Mouse (Mus musculus): ENCODE results near the gene Vgf. TPM values are rescaled to one million over a fixed set of nuclear protein-coding genes. Genes with fewer than 3 reads are reported as not detected.
A peak's percentile ranks its signal among the peaks of the same experiment; 100 is the strongest.

Vgf gene
- polyA plus RNA-seq, 1 experiment from 2014 or later = 0.32 TPM

DNA sequence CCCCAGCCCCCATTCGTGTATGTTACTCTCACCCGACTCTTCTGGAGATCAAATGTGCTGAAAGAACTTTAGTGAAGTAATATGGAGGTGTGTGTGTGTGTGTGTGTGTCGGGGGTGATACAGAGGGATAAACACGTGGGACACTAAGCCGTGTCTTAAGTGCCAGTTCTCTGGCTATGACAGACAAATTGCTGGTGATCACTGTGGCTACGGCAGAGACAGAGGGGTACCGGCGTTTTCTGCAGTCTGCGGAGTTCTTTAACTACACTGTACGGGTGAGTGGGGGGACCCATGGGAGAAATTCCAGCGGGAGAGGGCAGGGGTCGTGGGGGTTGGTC lies 38.3 kb upstream of the Vgf start, which contains the start of gene Znhit1:
Znhit1 (minus strand) TSS at position 88 of the 338 bp plus-strand sequence.
- Histone ChIP-seq H3K9me3 (ENCODE audit: control insufficient read depth, low read length) (no peaks in the 10 kb centered on the region), H3K4me3 (ENCODE audit: low read depth, low read length) (peak within 1 kb of the TSS; percentile 88), H3K4me2 (ENCODE audit: low read depth, low read length, severe bottlenecking) (peak within 1 kb of the TSS; percentile 92), H3K27ac (ENCODE audit: low read depth, low read length) (peak within 1 kb of the TSS; percentile 93), H3K27me3 (ENCODE audit: control insufficient read depth, insufficient read depth, low read length) (no peaks in the 10 kb centered on the region), H3K36me3 (ENCODE audit: control insufficient read depth, insufficient read depth, low read length) (peaks cover 11% of the 10 kb centered on the region; the same call in 1 of the 2 replicates), H3K9ac (ENCODE audit: low read length) (peak within 1 kb of the TSS; percentile 98), H3K4me1 (replicated peaks; ENCODE audit: control insufficient read depth, insufficient read depth, low read length) (peaks cover 2% of the 10 kb centered on the region; the same call in 1 of the 2 replicates)
- no peak for ATAC-seq (replicated peaks; ENCODE audit: low FRiP score)
- 15% methylated on average over 12 of the region's 12 CpGs for WGBS
- no peak for DNase-seq (ENCODE audit: low spot score)

DNA sequence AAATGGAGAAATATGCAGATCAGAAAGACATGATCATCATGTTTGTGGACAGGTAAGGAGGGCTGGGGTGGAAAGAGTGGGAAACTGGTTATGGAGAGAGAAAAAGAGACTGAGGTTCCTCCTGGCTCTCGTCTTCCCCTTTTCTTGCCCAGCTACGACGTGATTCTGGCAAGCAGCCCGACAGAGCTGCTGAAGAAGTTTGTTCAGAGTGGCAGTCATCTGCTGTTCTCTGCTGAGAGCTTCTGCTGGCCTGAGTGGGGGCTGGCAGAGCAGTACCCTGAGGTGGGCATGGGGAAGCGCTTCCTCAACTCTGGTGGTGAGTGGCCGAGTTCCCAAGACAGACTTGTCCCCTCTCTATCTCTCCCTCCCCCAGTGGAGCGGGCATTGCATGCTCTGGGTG lies 37.8 kb upstream of the Vgf start:
- peak overlapping the region; percentile 88 for H3K4me3 ChIP-seq (ENCODE audit: low read depth, low read length)

DNA sequence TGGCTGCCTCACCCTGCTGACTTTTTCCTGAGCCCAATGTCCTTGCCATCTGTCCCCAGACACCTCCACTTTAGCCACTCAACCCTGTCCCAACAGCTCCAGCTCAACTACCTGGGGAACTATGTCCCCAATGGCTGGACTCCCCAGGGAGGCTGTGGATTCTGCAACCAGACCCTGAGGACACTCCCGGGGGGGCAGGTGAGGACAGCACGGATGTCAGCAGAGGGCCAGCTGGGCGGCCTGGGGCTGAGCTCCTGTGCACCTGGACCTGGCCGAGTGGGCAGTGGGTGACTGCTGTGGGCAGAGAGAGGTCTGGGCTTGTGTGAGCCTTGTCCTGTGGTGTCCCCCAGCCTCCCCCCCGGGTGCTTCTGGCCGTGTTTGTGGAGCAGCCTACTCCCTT lies 36.4 kb upstream of the Vgf start:
- peaks cover 19% of the 10 kb centered on the region; the same call in 1 of the 2 replicates for H3K36me3 ChIP-seq (ENCODE audit: control insufficient read depth, insufficient read depth, low read length)
- WGBS = 88% methylated on average over 6 of the region's 6 CpGs
- H3K9me3 ChIP-seq (ENCODE audit: control insufficient read depth, low read length) = no peaks in the 10 kb centered on the region
- no peak overlapping the region for H3K27ac ChIP-seq (ENCODE audit: low read depth, low read length)
- H3K4me2 ChIP-seq (ENCODE audit: low read depth, low read length, severe bottlenecking) = no peak overlapping the region
- ATAC-seq (replicated peaks; ENCODE audit: low FRiP score) (no peak), DNase-seq (ENCODE audit: low spot score) (no peak)
- no peaks in the 10 kb centered on the region for H3K27me3 ChIP-seq (ENCODE audit: control insufficient read depth, insufficient read depth, low read length)
- no peak overlapping the region for H3K9ac ChIP-seq (ENCODE audit: low read length)
- H3K4me1 ChIP-seq (replicated peaks; ENCODE audit: control insufficient read depth, insufficient read depth, low read length) = peaks cover 2% of the 10 kb centered on the region; the same call in 1 of the 2 replicates
- no peak overlapping the region for H3K4me3 ChIP-seq (ENCODE audit: low read depth, low read length)

More for the DNA sequence above, 37.8 kb upstream of the Vgf start:
- Histone ChIP-seq H3K4me2 (ENCODE audit: low read depth, low read length, severe bottlenecking) (peak overlapping the region; percentile 92), H3K27me3 (ENCODE audit: control insufficient read depth, insufficient read depth, low read length) (no peaks in the 10 kb centered on the region), H3K27ac (ENCODE audit: low read depth, low read length) (no peak overlapping the region), H3K9me3 (ENCODE audit: control insufficient read depth, low read length) (no peaks in the 10 kb centered on the region), H3K36me3 (ENCODE audit: control insufficient read depth, insufficient read depth, low read length) (peaks cover 11% of the 10 kb centered on the region; the same call in 1 of the 2 replicates), H3K9ac (ENCODE audit: low read length) (peak overlapping the region; percentile 98; the same call in 1 of the 2 replicates), H3K4me1 (replicated peaks; ENCODE audit: control insufficient read depth, insufficient read depth, low read length) (peaks cover 2% of the 10 kb centered on the region; the same call in 1 of the 2 replicates)
- WGBS = 86% methylated on average over 7 of the region's 7 CpGs
- ATAC-seq (replicated peaks; ENCODE audit: low FRiP score) = no peak
- no peak for DNase-seq (ENCODE audit: low spot score)

DNA sequence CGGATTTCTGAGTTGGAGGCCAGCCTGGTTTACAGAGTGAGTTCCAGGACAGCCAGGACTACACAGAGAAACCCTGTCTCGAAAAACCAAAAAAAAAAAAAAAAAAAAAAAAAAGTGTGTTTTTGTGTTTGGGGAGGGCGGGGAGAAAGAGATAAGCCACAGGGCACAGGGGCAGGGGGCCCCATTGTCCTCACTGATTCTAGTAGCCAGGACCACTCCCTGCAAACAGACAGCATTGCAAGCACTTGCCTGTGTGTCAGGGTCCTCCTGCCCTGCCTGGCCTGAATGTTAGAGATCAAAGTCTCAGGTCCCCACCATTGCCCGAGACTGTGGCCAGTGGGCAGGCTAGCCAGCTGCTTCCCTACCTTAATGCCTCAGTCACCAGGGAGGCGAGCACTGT lies 26.7 kb upstream of the Vgf start:
- ATAC-seq (replicated peaks; ENCODE audit: low FRiP score) = no peak
- DNase-seq (ENCODE audit: low spot score) = no peak
- no peak overlapping the region for H3K9ac ChIP-seq (ENCODE audit: low read length)
- no peaks in the 10 kb centered on the region for H3K4me1 ChIP-seq (replicated peaks; ENCODE audit: control insufficient read depth, insufficient read depth, low read length)
- WGBS = 73% methylated on average over 4 of the region's 5 CpGs
- H3K27me3 ChIP-seq (ENCODE audit: control insufficient read depth, insufficient read depth, low read length) = no peaks in the 10 kb centered on the region
- no peak overlapping the region for H3K4me2 ChIP-seq (ENCODE audit: low read depth, low read length, severe bottlenecking)
- H3K9me3 ChIP-seq (ENCODE audit: control insufficient read depth, low read length) = no peaks in the 10 kb centered on the region
- H3K36me3 ChIP-seq (ENCODE audit: control insufficient read depth, insufficient read depth, low read length) = no peaks in the 10 kb centered on the region; the same call in 1 of the 2 replicates
- H3K4me3 ChIP-seq (ENCODE audit: low read depth, low read length) = no peak overlapping the region
- no peak overlapping the region for H3K27ac ChIP-seq (ENCODE audit: low read depth, low read length)

DNA sequence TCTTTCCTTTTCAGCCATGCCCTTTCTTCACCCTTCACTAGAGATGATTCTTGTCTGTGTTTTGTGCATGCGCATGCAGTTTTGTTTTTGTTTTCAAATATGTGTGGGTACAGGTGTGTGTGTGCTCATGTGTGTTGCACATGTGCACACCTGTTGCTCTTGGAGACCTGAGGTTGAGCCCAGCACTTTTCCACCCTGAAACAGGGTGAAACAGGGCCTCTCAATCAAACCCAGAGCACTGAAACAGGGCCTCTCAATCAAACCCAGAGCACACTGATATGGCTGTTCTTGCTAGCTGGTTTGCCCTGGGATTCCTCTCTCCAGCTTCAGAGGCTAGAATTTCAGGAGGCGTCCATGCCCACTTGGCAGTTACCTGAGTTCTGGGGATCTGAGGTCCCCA lies 25.6 kb upstream of the Vgf start:
- Histone ChIP-seq H3K4me1 (replicated peaks; ENCODE audit: control insufficient read depth, insufficient read depth, low read length) (no peaks in the 10 kb centered on the region), H3K36me3 (ENCODE audit: control insufficient read depth, insufficient read depth, low read length) (no peaks in the 10 kb centered on the region; the same call in 1 of the 2 replicates), H3K9ac (ENCODE audit: low read length) (no peak overlapping the region), H3K4me3 (ENCODE audit: low read depth, low read length) (no peak overlapping the region), H3K27ac (ENCODE audit: low read depth, low read length) (no peak overlapping the region), H3K27me3 (ENCODE audit: control insufficient read depth, insufficient read depth, low read length) (no peaks in the 10 kb centered on the region), H3K9me3 (ENCODE audit: control insufficient read depth, low read length) (no peaks in the 10 kb centered on the region), H3K4me2 (ENCODE audit: low read depth, low read length, severe bottlenecking) (no peak overlapping the region)
- DNase-seq (ENCODE audit: low spot score) = no peak
- no peak for ATAC-seq (replicated peaks; ENCODE audit: low FRiP score)
- WGBS = 81% methylated on average over 2 of the region's 2 CpGs

DNA sequence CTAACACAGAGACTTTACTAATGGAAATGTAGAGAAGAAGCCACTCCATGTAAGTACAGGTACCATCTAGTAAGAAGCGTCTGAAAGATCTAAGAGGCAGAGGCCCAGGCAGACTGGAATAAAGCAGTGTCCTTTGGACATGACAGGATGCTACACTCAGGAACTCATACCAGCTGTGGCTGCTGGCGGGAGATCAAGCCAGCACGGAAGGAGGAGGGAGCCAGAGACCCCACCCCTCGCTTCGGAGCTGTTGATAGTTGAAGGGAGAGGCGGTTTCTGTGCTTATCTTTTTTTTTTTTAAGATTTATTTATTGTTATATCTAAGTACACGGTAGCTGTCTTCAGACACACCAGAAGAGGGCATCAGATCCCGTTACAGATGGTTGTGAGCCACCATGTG lies 18.9 kb upstream of the Vgf start:
- no peak overlapping the region for H3K9ac ChIP-seq (ENCODE audit: low read length)
- H3K27me3 ChIP-seq (ENCODE audit: control insufficient read depth, insufficient read depth, low read length) = no peaks in the 10 kb centered on the region
- no peak overlapping the region for H3K4me2 ChIP-seq (ENCODE audit: low read depth, low read length, severe bottlenecking)
- DNase-seq (ENCODE audit: low spot score) (no peak), ATAC-seq (replicated peaks; ENCODE audit: low FRiP score) (no peak)
- H3K27ac ChIP-seq (ENCODE audit: low read depth, low read length) = no peak overlapping the region
- H3K36me3 ChIP-seq (ENCODE audit: control insufficient read depth, insufficient read depth, low read length) = no peaks in the 10 kb centered on the region
- WGBS = 66% methylated on average over 8 of the region's 8 CpGs
- H3K4me3 ChIP-seq (ENCODE audit: low read depth, low read length) = no peak overlapping the region
- no peaks in the 10 kb centered on the region for H3K9me3 ChIP-seq (ENCODE audit: control insufficient read depth, low read length)
- H3K4me1 ChIP-seq (replicated peaks; ENCODE audit: control insufficient read depth, insufficient read depth, low read length) = no peaks in the 10 kb centered on the region

DNA sequence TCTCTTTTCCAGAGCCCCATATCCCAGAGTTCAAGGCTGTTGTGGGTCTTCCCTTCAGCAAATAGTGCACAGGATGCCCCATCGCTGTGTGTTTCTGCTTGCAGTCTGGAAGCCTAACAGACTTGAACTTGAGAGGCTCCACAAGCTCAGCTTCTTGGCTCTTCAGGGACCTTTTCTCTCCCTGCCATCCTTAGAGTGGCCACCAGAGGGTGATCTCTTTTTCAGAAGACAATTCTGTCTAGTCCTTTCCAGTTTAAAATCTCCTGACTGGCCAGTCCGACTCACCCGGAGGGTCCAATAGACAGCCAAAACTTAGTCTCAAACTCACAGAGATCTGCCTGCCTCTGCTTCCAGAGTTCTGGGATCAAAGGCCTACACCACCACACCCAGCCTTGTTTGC lies 16.2 kb upstream of the Vgf start:
- Histone ChIP-seq H3K4me3 (ENCODE audit: low read depth, low read length) (no peak overlapping the region), H3K4me1 (replicated peaks; ENCODE audit: control insufficient read depth, insufficient read depth, low read length) (no peaks in the 10 kb centered on the region), H3K9ac (ENCODE audit: low read length) (no peak overlapping the region), H3K27me3 (ENCODE audit: control insufficient read depth, insufficient read depth, low read length) (no peaks in the 10 kb centered on the region), H3K9me3 (ENCODE audit: control insufficient read depth, low read length) (no peaks in the 10 kb centered on the region), H3K27ac (ENCODE audit: low read depth, low read length) (no peak overlapping the region), H3K36me3 (ENCODE audit: control insufficient read depth, insufficient read depth, low read length) (no peaks in the 10 kb centered on the region), H3K4me2 (ENCODE audit: low read depth, low read length, severe bottlenecking) (no peak overlapping the region)
- ATAC-seq (replicated peaks; ENCODE audit: low FRiP score) = no peak
- whole genome bisulfite sequencing = 38% methylated on average over 3 of the region's 3 CpGs
- peak; percentile 73 for DNase-seq (ENCODE audit: low spot score)

DNA sequence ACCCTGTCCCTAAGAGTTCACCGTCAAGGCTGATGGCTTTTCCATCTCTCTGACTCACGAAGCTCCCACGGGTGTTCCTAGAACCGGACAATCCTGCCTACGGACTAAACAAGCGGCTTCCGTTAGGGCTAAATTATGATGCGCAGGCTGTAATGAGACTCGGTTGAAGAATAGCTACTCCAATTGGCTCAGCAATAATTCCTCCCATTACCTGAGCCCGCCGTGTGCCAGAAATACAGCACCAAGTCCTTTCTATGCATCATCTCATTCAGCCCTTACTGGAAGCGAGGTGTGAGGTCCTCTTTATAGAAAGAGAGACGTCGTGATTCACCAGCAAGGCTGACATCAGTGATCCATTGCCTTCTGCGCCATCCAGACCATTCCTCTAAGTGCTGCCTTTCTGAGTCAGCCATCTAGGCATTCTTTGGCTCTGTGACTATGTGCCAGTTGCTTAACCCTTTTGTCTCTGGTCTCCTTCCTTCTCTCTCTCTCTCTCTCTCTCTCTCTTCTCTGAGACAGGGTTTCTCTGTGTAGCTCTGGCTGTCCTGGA lies 13.7 kb upstream of the Vgf start:
- Histone ChIP-seq H3K4me2 (ENCODE audit: low read depth, low read length, severe bottlenecking) (no peak overlapping the region), H3K4me1 (replicated peaks; ENCODE audit: control insufficient read depth, insufficient read depth, low read length) (no peaks in the 10 kb centered on the region), H3K36me3 (ENCODE audit: control insufficient read depth, insufficient read depth, low read length) (no peaks in the 10 kb centered on the region), H3K4me3 (ENCODE audit: low read depth, low read length) (no peak overlapping the region), H3K27ac (ENCODE audit: low read depth, low read length) (no peak overlapping the region), H3K9ac (ENCODE audit: low read length) (no peak overlapping the region), H3K27me3 (ENCODE audit: control insufficient read depth, insufficient read depth, low read length) (no peaks in the 10 kb centered on the region), H3K9me3 (ENCODE audit: control insufficient read depth, low read length) (no peaks in the 10 kb centered on the region)
- 83% methylated on average over 15 of the region's 15 CpGs for WGBS
- no peak for ATAC-seq (replicated peaks; ENCODE audit: low FRiP score)
- DNase-seq (ENCODE audit: low spot score) = no peak

DNA sequence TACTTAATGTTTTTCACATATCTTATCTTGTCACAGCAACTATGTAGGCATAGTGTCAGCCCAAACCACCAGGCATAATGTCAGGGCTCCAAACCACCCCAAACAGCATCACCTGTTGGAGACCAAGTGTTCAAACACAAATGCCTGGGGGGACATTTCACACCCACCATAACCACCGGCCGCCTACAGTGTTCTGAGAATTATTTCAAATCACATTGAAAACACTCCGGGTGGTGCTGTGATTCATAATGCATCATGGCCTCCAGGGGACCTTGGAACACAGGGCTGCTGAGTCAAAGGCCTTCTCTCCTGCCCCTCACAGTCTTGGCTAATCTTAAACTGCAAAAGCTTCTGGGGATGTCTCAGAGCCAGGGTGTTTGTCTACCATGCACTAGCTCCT lies 10.3 kb upstream of the Vgf start:
- DNase-seq (ENCODE audit: low spot score) (no peak), ATAC-seq (replicated peaks; ENCODE audit: low FRiP score) (no peak)
- Histone ChIP-seq H3K9ac (ENCODE audit: low read length) (no peak overlapping the region), H3K4me1 (replicated peaks; ENCODE audit: control insufficient read depth, insufficient read depth, low read length) (no peaks in the 10 kb centered on the region), H3K9me3 (ENCODE audit: control insufficient read depth, low read length) (no peaks in the 10 kb centered on the region), H3K36me3 (ENCODE audit: control insufficient read depth, insufficient read depth, low read length) (no peaks in the 10 kb centered on the region), H3K27ac (ENCODE audit: low read depth, low read length) (no peak overlapping the region), H3K4me3 (ENCODE audit: low read depth, low read length) (no peak overlapping the region), H3K27me3 (ENCODE audit: control insufficient read depth, insufficient read depth, low read length) (no peaks in the 10 kb centered on the region), H3K4me2 (ENCODE audit: low read depth, low read length, severe bottlenecking) (no peak overlapping the region)
- 81% methylated on average over 3 of the region's 3 CpGs for WGBS

All from forebrain, embryonic 11.5 days (tissue).